Mouse (Mus musculus) embryonic facial prominence, embryonic 12.5 days (tissue): ENCODE data around the gene Ift43. TPM values are rescaled to one million over a fixed set of nuclear protein-coding genes. Genes with fewer than 3 reads are reported as not detected.
A peak's percentile ranks its signal among the peaks of the same experiment; 100 is the strongest.

ENCODE experiments used
- ATAC-seq: fragments of 200-750 bp; cut with Nextera tagmentation; 2 replicates; pipeline ENCODE4 v1.8.0; 2017; ENCODE audit not compliant: insufficient number of reproducible peaks, insufficient read depth, low FRiP score, low TSS enrichment
- H3K27ac ChIP-seq: fragments of 300-500 bp; sonication (generic); 2 replicates; pipeline ENCODE4 v1.5.1; 2016; ENCODE audit warnings: mild to moderate bottlenecking
- H3K27me3 ChIP-seq: fragments of 300-500 bp; sonication (generic); 2 replicates; pipeline ENCODE4 v1.6.1; 2016; ENCODE audit warnings: mild to moderate bottlenecking, moderate library complexity
- H3K36me3 ChIP-seq: fragments of 300-500 bp; sonication (generic); 2 replicates; pipeline ENCODE4 v1.6.1; 2016; ENCODE audit warnings: mild to moderate bottlenecking
- H3K4me1 ChIP-seq: fragments of 300-500 bp; sonication (generic); 2 replicates; pipeline ENCODE4 v1.6.1; 2016
- H3K4me2 ChIP-seq: fragments of 300-500 bp; sonication (generic); replicated peaks from 2 replicates; pipeline ENCODE4 v1.6.1; 2016; ENCODE audit warnings: mild to moderate bottlenecking, moderate library complexity
- H3K4me3 ChIP-seq: fragments of 300-500 bp; sonication (generic); 2 replicates; pipeline ENCODE4 v1.5.1; 2016; ENCODE audit warnings: mild to moderate bottlenecking
- H3K9ac ChIP-seq: fragments of 300-500 bp; sonication (generic); 2 replicates; pipeline ENCODE4 v1.6.1; 2016; ENCODE audit warnings: mild to moderate bottlenecking, moderate library complexity
- H3K9me3 ChIP-seq: fragments of 300-500 bp; sonication (generic); 2 replicates; pipeline ENCODE4 v1.6.1; 2016; ENCODE audit warnings: mild to moderate bottlenecking, moderate library complexity
- WGBS: fragments of 180-500 bp; shearing (Covaris S2); methylation state at CpG from one replicate; pipeline ENCODE4 v1.1.7; 2016; 5-methylcytosine and 5-hydroxymethylcytosine counted together
- polyA plus RNA-seq: library from polyadenylated mRNA; unstranded; fragments of >200 nt; fragmentation: Nextera tagmentation; extraction: Ambion mirVana; gene quantifications from 2 replicates; pipeline ENCODE4 v1.2.1, GENCODE M21; 2016

The Ift43 gene
- polyA plus RNA-seq, result 82.2 and 84.7 TPM in 2 replicates

DNA sequence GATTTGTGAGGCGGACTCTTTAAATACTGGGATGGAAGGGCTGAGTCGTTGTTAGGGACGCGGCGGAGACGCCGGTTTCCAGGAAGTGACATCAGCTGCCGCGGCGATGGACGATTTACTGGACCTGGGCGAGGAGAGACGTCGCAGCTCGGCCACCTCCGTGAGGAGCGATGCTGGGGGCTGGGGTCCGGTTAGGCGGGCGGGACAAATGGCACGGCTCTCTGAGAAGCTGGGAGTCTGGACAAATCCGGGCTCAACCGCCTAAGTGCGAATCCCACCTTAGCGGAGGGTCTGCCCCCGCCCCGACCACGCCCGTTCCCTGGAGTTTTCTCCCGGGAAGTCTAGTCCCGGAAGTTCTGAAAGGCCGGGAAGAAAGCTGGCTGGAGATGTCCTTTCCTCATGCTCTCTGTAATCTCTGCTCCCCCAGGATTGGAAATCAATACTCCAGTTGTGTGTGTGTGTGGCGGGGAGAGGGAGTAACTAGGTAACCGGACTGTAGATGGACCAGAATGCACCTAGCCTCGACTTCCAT, at the start of gene Ift43:
Gene Ift43, plus strand, starts transcription at position 61 of the 532 bp plus-strand sequence.
- no peak; the same call in 1 of the 2 replicates for ATAC-seq
- peak within 1 kb of the TSS; percentile 48 for H3K9ac ChIP-seq
- under 1% methylated on average over 35 of the region's 35 CpGs for WGBS
- no peaks in the 10 kb centered on the region for H3K27me3 ChIP-seq
- H3K4me1 ChIP-seq, result peaks cover 9% of the 10 kb centered on the region
- H3K36me3 ChIP-seq, result peaks cover 9% of the 10 kb centered on the region
- H3K9me3 ChIP-seq, result no peaks in the 10 kb centered on the region
- peak within 1 kb of the TSS; percentile 70 for H3K4me2 ChIP-seq
- peak within 1 kb of the TSS; percentile 63 for H3K4me3 ChIP-seq
- peak within 1 kb of the TSS; percentile 12; the same call in 1 of the 2 replicates for H3K27ac ChIP-seq

DNA sequence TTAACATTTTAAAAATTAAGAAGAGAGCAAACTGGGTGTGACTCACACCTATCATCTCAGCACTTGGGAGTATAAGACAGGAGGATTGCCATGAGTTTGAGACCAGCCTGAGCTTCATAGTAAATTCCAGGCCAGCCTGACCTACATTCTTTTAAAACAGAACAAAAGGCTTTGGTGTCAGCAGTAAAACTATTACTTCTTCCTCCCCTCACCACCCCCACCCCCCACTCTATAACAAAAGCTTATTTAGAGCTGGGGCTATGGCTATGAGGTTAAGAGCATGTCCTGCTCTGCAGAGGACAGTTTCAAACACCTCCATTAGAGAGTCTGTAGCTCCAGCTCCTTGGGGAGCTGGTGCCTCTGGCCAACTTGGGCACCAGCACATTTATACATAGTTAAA, 46.8 kb upstream of the Ift43 start:
- Histone ChIP-seq H3K4me3 (no peak overlapping the region), H3K4me1 (peaks cover 21% of the 10 kb centered on the region), H3K27me3 (no peaks in the 10 kb centered on the region), H3K36me3 (no peaks in the 10 kb centered on the region), H3K27ac (no peak overlapping the region), H3K9ac (no peak overlapping the region), H3K9me3 (no peaks in the 10 kb centered on the region), H3K4me2 (no peak overlapping the region)
- ATAC-seq, result no peak

- H3K4me1 ChIP-seq, result peaks cover 21% of the 10 kb centered on the region
- no peak for ATAC-seq
- 37% methylated on average over 9 of the region's 9 CpGs for WGBS
- no peaks in the 10 kb centered on the region for H3K27me3 ChIP-seq
- H3K4me3 ChIP-seq, result no peak overlapping the region
- no peak overlapping the region for H3K9ac ChIP-seq
- H3K27ac ChIP-seq, result peak overlapping the region; percentile 75
- H3K9me3 ChIP-seq, result no peaks in the 10 kb centered on the region
- no peaks in the 10 kb centered on the region for H3K36me3 ChIP-seq
- H3K4me2 ChIP-seq, result peak overlapping the region; percentile 30; the same call in 1 of the 2 replicates
These were observed 45.8 kb upstream of the Ift43 start for GRCm38 (mm10) chr12:86036368-86037166.

GRCm38 (mm10) chr12:86037235-86037921, 45.0 kb upstream of the Ift43 start:
- WGBS, result 19% methylated on average over 12 of the region's 12 CpGs
- Histone ChIP-seq H3K4me3 (no peak overlapping the region), H3K9ac (no peak overlapping the region), H3K4me1 (peaks cover 21% of the 10 kb centered on the region), H3K36me3 (no peaks in the 10 kb centered on the region), H3K4me2 (peak overlapping the region; percentile 30), H3K9me3 (no peaks in the 10 kb centered on the region), H3K27ac (peak overlapping the region; percentile 75), H3K27me3 (no peaks in the 10 kb centered on the region)
- ATAC-seq, result peak; percentile 75

DNA sequence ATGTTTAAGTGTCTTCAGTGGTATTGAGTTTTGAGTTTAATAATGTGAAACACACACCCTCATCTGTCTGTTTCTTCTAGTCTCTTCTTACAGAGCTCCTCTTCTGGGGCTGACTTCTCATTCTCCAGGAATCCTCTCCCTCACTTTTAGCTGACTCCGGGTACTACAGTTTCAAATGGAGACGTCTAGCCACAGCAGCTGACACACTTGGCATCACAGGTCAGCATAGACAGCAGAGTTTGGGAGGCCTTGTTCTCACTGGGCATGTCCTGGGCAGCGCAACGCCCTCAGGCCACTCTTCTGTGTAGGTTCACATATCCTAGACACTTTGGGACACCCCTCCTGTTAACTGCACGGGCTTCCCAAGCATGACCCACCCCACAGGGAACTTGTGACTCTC, 43.3 kb upstream of the Ift43 start:
- no peak overlapping the region for H3K27ac ChIP-seq
- H3K4me3 ChIP-seq, result no peak overlapping the region
- H3K9me3 ChIP-seq, result peaks cover 7% of the 10 kb centered on the region; the same call in 1 of the 2 replicates
- H3K36me3 ChIP-seq, result no peaks in the 10 kb centered on the region
- no peak overlapping the region for H3K9ac ChIP-seq
- ATAC-seq, result no peak
- WGBS, result 76% methylated on average over 5 of the region's 5 CpGs
- no peaks in the 10 kb centered on the region for H3K27me3 ChIP-seq
- H3K4me2 ChIP-seq, result no peak overlapping the region
- peaks cover 21% of the 10 kb centered on the region for H3K4me1 ChIP-seq

DNA sequence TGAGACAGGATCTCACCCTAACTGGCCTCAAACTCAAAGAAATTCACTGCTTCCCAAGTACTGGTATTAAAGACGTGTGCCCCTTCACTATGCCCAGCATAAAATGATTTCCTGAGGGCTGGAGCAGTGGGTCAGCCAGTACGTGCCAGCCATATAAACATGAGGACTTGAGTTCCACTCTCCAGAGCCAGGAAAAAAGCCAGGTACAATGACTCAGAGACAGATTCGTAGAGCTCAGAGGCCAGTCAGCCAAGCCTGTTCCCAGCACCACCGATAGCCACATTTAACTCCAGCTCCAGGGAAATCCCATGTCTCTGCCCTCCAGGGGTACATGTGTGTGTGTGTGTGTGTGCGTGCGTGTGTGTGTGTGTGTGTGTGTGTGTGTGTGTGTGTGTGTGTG, 42.6 kb upstream of the Ift43 start:
- no peak for ATAC-seq
- Histone ChIP-seq H3K27me3 (no peaks in the 10 kb centered on the region), H3K9ac (no peak overlapping the region), H3K36me3 (no peaks in the 10 kb centered on the region), H3K9me3 (peaks cover 7% of the 10 kb centered on the region; the same call in 1 of the 2 replicates), H3K4me1 (peaks cover 21% of the 10 kb centered on the region), H3K4me2 (no peak overlapping the region), H3K27ac (no peak overlapping the region), H3K4me3 (no peak overlapping the region)
- WGBS, result 82% methylated on average over 6 of the region's 6 CpGs

GRCm38 (mm10) chr12:86046141-86046540, 36.2 kb upstream of the Ift43 start:
- H3K4me2 ChIP-seq, result no peak overlapping the region
- no peak for ATAC-seq
- no peak overlapping the region for H3K9ac ChIP-seq
- 76% methylated on average over 5 of the region's 5 CpGs for WGBS
- H3K27ac ChIP-seq, result no peak overlapping the region
- H3K4me1 ChIP-seq, result no peaks in the 10 kb centered on the region
- no peaks in the 10 kb centered on the region for H3K36me3 ChIP-seq
- peaks cover 7% of the 10 kb centered on the region; the same call in 1 of the 2 replicates for H3K9me3 ChIP-seq
- no peak overlapping the region for H3K4me3 ChIP-seq
- no peaks in the 10 kb centered on the region for H3K27me3 ChIP-seq

DNA sequence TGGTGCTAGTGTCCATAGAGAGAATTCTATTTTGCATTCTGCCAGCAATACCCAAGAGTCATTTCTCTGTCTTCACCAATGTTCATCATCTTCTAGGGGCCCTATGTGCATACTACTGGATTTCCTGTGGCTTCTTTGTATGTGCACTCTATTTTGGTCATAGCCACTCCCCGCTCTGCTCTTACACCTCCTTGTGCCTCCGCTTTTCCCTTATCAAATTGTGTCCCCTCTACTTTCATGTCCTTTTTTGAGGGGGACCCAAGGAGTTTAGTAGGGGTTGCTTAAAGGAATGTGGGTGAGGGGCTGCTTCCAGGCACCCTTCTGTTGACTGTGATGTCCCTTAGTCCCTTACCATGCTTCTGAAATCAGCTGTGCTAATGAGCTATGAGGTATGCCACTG, 35.6 kb upstream of the Ift43 start:
- peaks cover 7% of the 10 kb centered on the region; the same call in 1 of the 2 replicates for H3K9me3 ChIP-seq
- no peaks in the 10 kb centered on the region for H3K4me1 ChIP-seq
- H3K36me3 ChIP-seq, result no peaks in the 10 kb centered on the region
- no peak overlapping the region for H3K27ac ChIP-seq
- H3K9ac ChIP-seq, result no peak overlapping the region
- no peaks in the 10 kb centered on the region for H3K27me3 ChIP-seq
- no peak overlapping the region for H3K4me3 ChIP-seq
- no peak overlapping the region for H3K4me2 ChIP-seq
- no peak for ATAC-seq
- WGBS, result 100% methylated on average over 2 of the region's 2 CpGs

DNA sequence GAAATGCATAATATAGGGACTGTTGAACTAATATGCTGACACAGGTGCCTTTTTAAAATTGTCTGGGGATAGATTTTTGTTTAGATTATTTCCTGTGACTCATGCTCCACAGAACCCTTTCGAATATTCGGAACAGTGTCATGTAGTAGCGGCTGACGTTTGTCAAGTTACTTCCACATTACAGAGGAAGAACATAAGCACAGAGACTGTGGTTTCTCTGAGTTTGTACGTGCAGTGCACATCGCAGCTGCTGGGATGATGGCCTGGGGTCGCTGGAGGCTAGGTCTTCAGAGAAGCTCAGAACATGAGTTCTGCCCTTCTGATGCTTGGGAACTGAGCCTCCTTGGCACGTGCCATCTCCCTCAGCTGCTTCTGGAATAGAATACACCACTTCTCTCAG, 35.0 kb upstream of the Ift43 start:
- ATAC-seq, result no peak
- H3K36me3 ChIP-seq, result no peaks in the 10 kb centered on the region
- no peaks in the 10 kb centered on the region for H3K4me1 ChIP-seq
- H3K27me3 ChIP-seq, result no peaks in the 10 kb centered on the region
- no peak overlapping the region for H3K4me2 ChIP-seq
- H3K27ac ChIP-seq, result no peak overlapping the region
- H3K9me3 ChIP-seq, result peaks cover 7% of the 10 kb centered on the region; the same call in 1 of the 2 replicates
- H3K9ac ChIP-seq, result no peak overlapping the region
- no peak overlapping the region for H3K4me3 ChIP-seq
- 77% methylated on average over 8 of the region's 8 CpGs for WGBS

GRCm38 (mm10) chr12:86049813-86050212, 32.5 kb upstream of the Ift43 start:
- 75% methylated on average over 6 of the region's 6 CpGs for WGBS
- no peak overlapping the region for H3K9ac ChIP-seq
- ATAC-seq, result no peak

GRCm38 (mm10) chr12:86051477-86051876, 30.9 kb upstream of the Ift43 start:
- WGBS, result 90% methylated on average over 5 of the region's 5 CpGs
- H3K9ac ChIP-seq, result no peak overlapping the region
- no peaks in the 10 kb centered on the region for H3K36me3 ChIP-seq
- H3K27ac ChIP-seq, result no peak overlapping the region
- ATAC-seq, result no peak
- H3K9me3 ChIP-seq, result no peaks in the 10 kb centered on the region
- no peak overlapping the region for H3K4me3 ChIP-seq
- H3K4me1 ChIP-seq, result no peaks in the 10 kb centered on the region
- no peak overlapping the region for H3K4me2 ChIP-seq
- no peaks in the 10 kb centered on the region for H3K27me3 ChIP-seq

More at GRCm38 (mm10) chr12:86049813-86050212, 32.5 kb upstream of the Ift43 start:
- H3K4me2 ChIP-seq, result no peak overlapping the region
- no peaks in the 10 kb centered on the region for H3K9me3 ChIP-seq
- no peak overlapping the region for H3K27ac ChIP-seq
- H3K27me3 ChIP-seq, result no peaks in the 10 kb centered on the region
- no peak overlapping the region for H3K4me3 ChIP-seq
- H3K4me1 ChIP-seq, result no peaks in the 10 kb centered on the region
- no peaks in the 10 kb centered on the region for H3K36me3 ChIP-seq
